Mouse (Mus musculus) C2C12 (cell line): ENCODE data around the gene Prss54.

Source experiments
- CEBPB ChIP-seq: IDR thresholded peaks from one replicate; pipeline ENCODE4 v1.6.1; 2011; ENCODE audit warnings: low read depth, mild to moderate bottlenecking, control low read depth, moderate library complexity
- CTCF ChIP-seq: IDR thresholded peaks from one replicate; pipeline ENCODE4 v1.5.1; 2011; ENCODE audit not compliant: control insufficient read depth, insufficient read depth, insufficient read length
- FOSL1 ChIP-seq: IDR thresholded peaks from one replicate; pipeline ENCODE4 v1.8.0; 2011; ENCODE audit warnings: mild to moderate bottlenecking, low read length; ENCODE audit not compliant: poor library complexity, insufficient read depth, severe bottlenecking
- MAX ChIP-seq: IDR thresholded peaks from one replicate; pipeline ENCODE4 v1.6.1; 2011; ENCODE audit warnings: mild to moderate bottlenecking, control low read depth
- MYOD1 ChIP-seq: IDR thresholded peaks from one replicate; pipeline ENCODE4 v1.6.1; 2011; ENCODE audit warnings: low read depth; ENCODE audit not compliant: control insufficient read depth, insufficient read length
- MYOG ChIP-seq: IDR thresholded peaks from one replicate; pipeline ENCODE4 v1.6.1; 2011; ENCODE audit not compliant: control insufficient read depth, insufficient read length; ENCODE audit errors: extremely low read depth
- USF1 ChIP-seq: IDR thresholded peaks from one replicate; pipeline ENCODE4 v1.6.1; 2011; ENCODE audit warnings: low read depth, mild to moderate bottlenecking, control low read depth, moderate library complexity

GRCm38 (mm10) chr8:95609406-95609805 is 33.3 kb upstream of the Prss54 start:
- TF ChIP-seq CTCF, result no peak
- no peak for TF ChIP-seq USF1
- no peak for TF ChIP-seq MAX
- no peak for TF ChIP-seq MYOD1
- TF ChIP-seq CEBPB, result no peak
- no peak for TF ChIP-seq MYOG
- TF ChIP-seq FOSL1, result no peak
